Mouse (Mus musculus): Measurements from ENCODE around the gene Vmn2r33. TPM values are rescaled to one million over a fixed set of nuclear protein-coding genes. Genes with fewer than 3 reads are reported as not detected.
"Not testable (repeated sequence)": the region's sequence is repeated elsewhere in the genome, so short reads cannot be mapped to it uniquely, and the experiment has no call there.

The Vmn2r33 gene
- not detected in 2 replicates for polyA plus RNA-seq (2012; ENCODE audit: insufficient read depth, insufficient read length, missing spikeins)

GRCm38 (mm10) chr7:7566686-7567085 is at the start of gene Vmn2r33:
Vmn2r33 (minus strand) TSS chr7:7566786.
- not testable (repeated sequence) for H3K4me1 ChIP-seq (ENCODE audit: control insufficient read depth, insufficient read depth, insufficient read length, low read length); H3K27ac ChIP-seq (replicated peaks; ENCODE audit: low read depth, low read length); H3K4me3 ChIP-seq (ENCODE audit: insufficient read depth, low read depth, low read length)

Other genes with a start within 250 kb of the Vmn2r33 start
- not detected in 2 replicates for gene Vmn2r30, start 229.2 kb downstream of the Vmn2r33 start, polyA plus RNA-seq (2012; ENCODE audit: insufficient read depth, insufficient read length, missing spikeins)
- gene Gm45783, start 192.2 kb downstream of the Vmn2r33 start, polyA plus RNA-seq (2012; ENCODE audit: insufficient read depth, insufficient read length, missing spikeins): not detected in 2 replicates
- not detected in 2 replicates for gene Vmn2r31, start 167.1 kb downstream of the Vmn2r33 start, polyA plus RNA-seq (2012; ENCODE audit: insufficient read depth, insufficient read length, missing spikeins)
- gene Vmn2r32, start 86.8 kb downstream of the Vmn2r33 start, polyA plus RNA-seq (2012; ENCODE audit: insufficient read depth, insufficient read length, missing spikeins): not detected in 2 replicates
- gene Vmn2r34, start 122.7 kb upstream of the Vmn2r33 start, polyA plus RNA-seq (2012; ENCODE audit: insufficient read depth, insufficient read length, missing spikeins): not detected in 2 replicates

Measured in brown adipose tissue, adult 24 weeks (tissue).